Mouse (Mus musculus): ENCODE measurements around the gene Cbx7. TPM values are rescaled to one million over a fixed set of nuclear protein-coding genes. Genes with fewer than 3 reads are reported as not detected.
"Not testable (repeated sequence)": the region's sequence is repeated elsewhere in the genome, so short reads cannot be mapped to it uniquely, and the experiment has no call there.

Cbx7 gene
- total RNA-seq, 2 experiments from 2014 or later, result 18.9 to 19.6 TPM

DNA sequence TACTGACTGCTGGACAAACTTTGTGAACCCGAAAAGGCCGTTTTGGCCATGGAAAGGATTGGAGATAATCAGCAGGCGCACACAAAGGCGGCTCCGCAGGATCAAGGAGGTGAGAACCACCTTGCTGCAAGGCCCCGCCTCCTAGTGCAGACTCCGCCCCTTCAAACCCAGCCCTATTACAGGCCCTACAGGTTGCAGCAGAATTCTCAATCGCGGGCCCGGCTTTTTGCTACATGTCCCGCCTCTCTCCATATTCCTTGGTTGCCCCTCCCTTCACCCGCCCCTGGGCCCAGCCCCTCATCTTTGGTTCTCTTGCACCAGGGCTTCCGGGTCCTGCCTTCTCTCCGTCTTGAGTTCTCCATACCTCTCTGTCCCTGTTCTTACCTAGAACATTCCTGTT, 64.1 kb downstream of the Cbx7 start:
- Histone ChIP-seq H3K27ac (no peak overlapping the region), H3K4me3 (no peak overlapping the region)
- TF ChIP-seq CTCF (IDR thresholded peaks at IDR 0.05), result no peak
- intact Hi-C loops (cut with DNase I), result no loop called here
- DNase-seq, result no peak

- no peak for TF ChIP-seq CTCF (IDR thresholded peaks at IDR 0.05)
- intact Hi-C loops (cut with DNase I), result no loop called here
- DNase-seq, result no peak
- Histone ChIP-seq H3K27ac (no peak overlapping the region), H3K4me3 (no peak overlapping the region)
Measured at GRCm38 (mm10) chr15:79905211-79905610, 65.7 kb downstream of the Cbx7 start.

DNA sequence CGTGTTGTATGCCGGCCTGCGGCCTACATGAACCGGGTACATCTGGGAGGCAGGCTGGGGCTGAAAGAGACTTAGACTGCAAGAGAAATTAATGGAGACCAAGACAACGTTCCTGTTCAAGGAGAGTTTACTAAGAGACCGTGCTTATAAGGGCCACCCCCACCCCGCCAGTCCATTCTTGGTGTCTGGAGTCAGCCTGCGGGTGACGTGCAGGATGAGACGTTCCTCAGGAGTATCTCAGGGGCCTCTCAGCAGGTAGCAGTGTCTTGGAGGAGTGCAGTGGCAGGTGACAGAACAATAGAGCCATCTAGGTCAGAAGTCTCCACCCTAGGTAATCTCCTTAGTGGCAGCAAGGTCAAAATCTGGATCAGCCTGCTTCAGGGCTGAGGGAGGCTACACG, 66.2 kb downstream of the Cbx7 start:
- H3K27ac ChIP-seq; DNase-seq; intact Hi-C loops (cut with DNase I); H3K4me3 ChIP-seq: not testable (repeated sequence)

DNA sequence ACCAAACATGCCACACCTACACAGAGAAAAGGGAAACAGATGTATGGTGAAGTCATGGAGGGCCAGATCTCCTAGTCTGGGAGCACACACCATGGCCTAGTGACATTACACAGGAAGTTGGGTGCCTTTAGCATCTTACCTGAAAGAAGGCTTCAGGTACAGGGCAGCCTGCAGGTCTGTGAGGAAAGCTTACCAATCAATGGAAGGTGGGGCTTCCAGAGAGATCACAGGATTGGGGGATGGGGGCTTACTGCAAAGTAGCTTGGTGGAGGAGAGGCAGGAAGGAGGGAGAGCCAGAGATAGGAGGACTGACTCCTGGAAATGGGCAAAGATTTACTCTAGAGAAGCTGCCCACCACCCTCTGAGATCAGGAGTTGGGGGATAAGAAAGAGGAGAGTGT, 67.0 kb downstream of the Cbx7 start:
- Histone ChIP-seq H3K27ac (no peak overlapping the region), H3K4me3 (no peak overlapping the region)
- TF ChIP-seq CTCF (IDR thresholded peaks at IDR 0.05), result no peak
- intact Hi-C loops (cut with DNase I), result no loop called here
- no peak for DNase-seq

DNA sequence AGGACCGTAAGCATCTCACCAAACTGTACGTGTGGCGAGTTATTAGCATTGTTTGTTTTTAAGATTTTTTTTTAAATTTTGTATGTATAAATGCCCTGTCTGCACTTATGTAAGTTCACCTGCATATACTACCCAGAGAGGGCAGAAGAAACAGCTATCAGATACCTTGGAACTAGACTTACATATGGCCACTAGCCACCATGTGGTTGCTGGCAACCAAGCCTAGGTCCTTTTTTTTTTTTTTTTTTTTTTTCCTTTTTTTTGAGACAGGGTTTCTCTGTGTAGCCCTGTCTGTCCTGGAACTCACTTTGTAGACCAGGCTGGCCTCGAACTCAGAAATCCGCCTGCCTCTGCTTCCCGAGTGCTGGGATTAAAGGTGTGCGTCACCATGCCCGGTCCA, 67.8 kb downstream of the Cbx7 start:
- H3K4me3 ChIP-seq; intact Hi-C loops (cut with DNase I); DNase-seq; H3K27ac ChIP-seq: not testable (repeated sequence)

DNA sequence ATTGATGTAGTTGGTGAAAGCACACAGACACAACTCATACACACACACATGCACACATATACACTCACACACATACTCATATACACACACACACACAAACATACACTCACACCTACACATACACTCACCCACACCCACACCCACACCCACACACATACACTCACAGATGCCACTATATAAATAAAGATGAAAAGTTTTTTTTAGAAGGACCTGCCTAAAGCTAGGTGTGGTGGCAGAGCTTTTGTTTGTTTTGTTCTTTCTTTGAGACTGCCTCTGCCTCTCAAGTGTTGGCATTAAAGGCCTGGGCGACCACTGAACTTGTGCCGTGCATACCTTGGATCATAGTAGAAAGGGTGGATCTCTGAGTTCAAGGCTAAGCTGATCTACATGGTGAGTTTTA, 69.5 kb downstream of the Cbx7 start:
- TF ChIP-seq CTCF (IDR thresholded peaks at IDR 0.05), result no peak

DNA sequence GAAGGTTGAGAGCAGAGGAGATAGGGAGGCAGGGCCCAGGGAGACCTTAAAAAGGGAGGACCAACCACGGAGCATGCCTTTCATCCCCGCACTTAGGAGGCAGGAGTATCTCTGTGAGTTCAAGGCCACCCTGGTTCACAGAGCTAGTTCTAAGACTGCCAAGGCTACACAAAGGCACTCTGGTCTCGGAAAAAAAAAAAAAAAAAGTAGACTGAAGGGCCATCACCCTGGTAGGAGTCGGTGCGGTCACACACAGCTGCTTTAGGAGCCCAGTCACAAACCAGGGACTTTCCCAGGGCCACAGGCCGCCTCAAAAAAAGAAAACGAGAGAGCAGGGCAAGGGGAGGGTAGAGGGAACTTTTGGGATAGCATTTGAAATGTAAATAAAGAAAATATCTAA, 70.2 kb downstream of the Cbx7 start:
- Histone ChIP-seq H3K27ac (no peak overlapping the region), H3K4me3 (no peak overlapping the region)
- no peak for DNase-seq
- no peak for TF ChIP-seq CTCF (IDR thresholded peaks at IDR 0.05)
- intact Hi-C loops (cut with DNase I), result no loop called here

More for the DNA sequence above, 69.5 kb downstream of the Cbx7 start:
- DNase-seq, result no peak
- intact Hi-C loops (cut with DNase I), result no loop called here
- H3K4me3 ChIP-seq, result no peak overlapping the region
- H3K27ac ChIP-seq, result no peak overlapping the region

- intact Hi-C loops (cut with DNase I), result no loop called here
- no peak for DNase-seq
- Histone ChIP-seq H3K4me3 (no peak overlapping the region), H3K27ac (peak overlapping the region; percentile 48)
- no peak for TF ChIP-seq CTCF (IDR thresholded peaks at IDR 0.05)
Measured at GRCm38 (mm10) chr15:79899828-79900510, 71.0 kb downstream of the Cbx7 start.

DNA sequence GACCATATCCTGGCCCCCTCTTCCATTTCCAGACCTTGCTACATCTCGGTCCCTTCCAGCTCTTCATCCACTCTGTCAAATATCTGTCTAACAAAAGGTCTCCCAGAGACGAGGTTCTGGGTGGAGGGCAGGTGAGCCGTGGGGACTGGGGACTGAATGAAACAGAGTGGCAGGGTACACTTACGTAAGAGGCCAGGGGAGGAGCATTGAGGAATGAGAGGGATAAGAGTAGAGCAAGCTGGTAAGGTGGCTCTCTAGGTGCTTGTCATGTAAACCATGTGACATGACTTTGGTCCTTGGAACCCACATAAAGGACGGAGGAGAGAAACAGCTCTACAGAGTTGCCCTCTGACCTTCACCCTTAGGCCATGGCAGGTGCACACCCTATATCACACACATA, 71.9 kb downstream of the Cbx7 start:
- DNase-seq, result no peak
- intact Hi-C loops (cut with DNase I), result no loop called here
- TF ChIP-seq CTCF (IDR thresholded peaks at IDR 0.05), result no peak
- H3K4me3 ChIP-seq, result no peak overlapping the region
- H3K27ac ChIP-seq, result no peak overlapping the region

DNA sequence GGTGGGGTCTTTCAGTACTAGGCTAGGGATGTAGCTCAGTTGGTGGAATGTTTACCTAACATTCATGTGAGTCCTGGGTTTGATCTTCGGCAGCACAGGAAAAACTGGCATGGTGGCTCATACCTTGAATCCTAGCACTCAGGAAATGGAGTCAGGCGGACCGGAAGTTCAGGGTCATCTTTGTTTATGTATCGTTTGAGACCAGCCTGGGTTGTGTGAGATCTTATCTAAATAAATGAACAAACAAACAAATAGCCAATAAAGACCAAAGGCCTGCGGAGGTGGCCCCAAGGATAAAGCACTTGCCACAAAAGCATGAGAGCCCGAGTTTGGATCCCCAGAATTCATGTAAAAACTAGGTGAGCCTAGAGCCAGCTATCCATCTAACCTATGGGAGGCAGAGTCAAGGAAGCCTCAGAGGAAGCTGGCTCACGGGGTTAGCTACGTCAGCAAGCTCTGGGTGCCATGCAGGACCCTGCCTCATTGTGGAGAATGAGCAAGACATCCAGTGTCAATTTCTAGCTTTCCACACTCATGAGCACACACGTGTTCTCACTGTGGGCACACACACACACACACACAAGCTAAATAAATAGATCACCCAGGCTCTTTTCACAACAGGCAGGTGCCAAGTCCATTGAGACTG, 74.7 kb downstream of the Cbx7 start:
- TF ChIP-seq CTCF (IDR thresholded peaks at IDR 0.05), result no peak
- DNase-seq, result no peak
- H3K4me3 ChIP-seq, result no peak overlapping the region
- intact Hi-C loops (cut with DNase I), result no loop called here
- H3K27ac ChIP-seq, result peak overlapping the region; percentile 43; the same call in 1 of the 2 replicates

GRCm38 (mm10) chr15:79895221-79896079, 75.5 kb downstream of the Cbx7 start:
- H3K27ac ChIP-seq, result peak overlapping the region; percentile 43
- peak overlapping the region; percentile 83 for H3K4me3 ChIP-seq
- intact Hi-C loops (cut with DNase I); DNase-seq: not testable (repeated sequence)

DNA sequence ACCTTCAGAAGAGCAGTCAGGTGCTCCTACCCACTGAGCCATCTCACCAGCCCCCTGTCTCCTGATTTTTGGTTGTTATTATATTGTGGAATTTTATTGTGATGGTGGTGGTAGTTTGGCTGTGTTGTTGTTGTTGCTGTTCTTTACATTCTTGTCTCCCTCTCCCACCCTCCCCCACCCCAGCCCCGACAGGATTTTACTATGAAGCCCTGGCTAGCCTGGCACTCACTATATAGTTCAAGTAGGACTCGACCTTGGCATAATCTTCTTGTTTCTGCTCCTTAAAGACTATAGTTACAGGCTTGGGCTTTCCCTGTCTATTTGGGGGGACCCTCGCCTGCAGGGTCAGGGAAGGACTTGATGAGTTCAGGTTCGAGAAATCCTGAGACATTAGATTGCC, 76.6 kb downstream of the Cbx7 start:
- TF ChIP-seq CTCF (IDR thresholded peaks at IDR 0.05), result no peak
- intact Hi-C loops (cut with DNase I), result no loop called here
- DNase-seq, result no peak
- peak overlapping the region; percentile 88; the same call in 1 of the 2 replicates for H3K27ac ChIP-seq
- peak overlapping the region; percentile 83; the same call in 1 of the 2 replicates for H3K4me3 ChIP-seq

- DNase-seq, result no peak
- TF ChIP-seq CTCF (IDR thresholded peaks at IDR 0.05), result no peak
- intact Hi-C loops (cut with DNase I), result no loop called here
- Histone ChIP-seq H3K27ac (peak overlapping the region; percentile 88), H3K4me3 (peak overlapping the region; percentile 83)
Measured at GRCm38 (mm10) chr15:79893824-79894123, 77.1 kb downstream of the Cbx7 start.

Measured in gastrocnemius, adult 2 months (tissue).